Mouse (Mus musculus) myocyte (in vitro differentiated cells): ENCODE measurements around the gene Oprd1.

Experiments
- POLR2AphosphoS2 ChIP-seq: IDR thresholded peaks from one replicate; pipeline ENCODE4 v1.6.1; 2011; ENCODE audit warnings: low read depth, control low read depth; ENCODE audit not compliant: insufficient read length
- USF1 ChIP-seq: IDR thresholded peaks from one replicate; pipeline ENCODE4 v1.6.1; 2011; ENCODE audit warnings: low read depth, mild to moderate bottlenecking, control low read depth, moderate library complexity

DNA sequence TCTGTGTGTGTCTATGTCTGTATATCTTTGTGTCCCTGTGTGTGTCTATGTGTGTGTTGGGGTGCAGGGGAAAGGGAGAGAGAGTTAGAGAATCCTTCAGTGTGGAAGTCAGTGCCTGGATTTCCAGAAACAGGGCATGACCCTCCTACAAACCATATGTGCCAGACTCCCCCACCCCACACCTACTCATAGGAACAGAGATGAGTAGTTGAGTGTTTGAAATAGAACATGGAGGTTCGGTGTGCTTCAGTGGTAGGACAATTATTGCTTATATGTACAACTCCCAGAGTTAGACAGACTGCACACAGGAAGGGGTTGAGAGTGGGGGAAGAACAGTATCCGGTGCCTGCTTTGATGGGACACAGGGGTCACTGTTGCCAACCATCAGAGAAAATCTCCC is 14.2 kb downstream of the Oprd1 start:
- TF ChIP-seq USF1: no peak
- no peak for TF ChIP-seq POLR2AphosphoS2
